In the genomic region with DNA sequence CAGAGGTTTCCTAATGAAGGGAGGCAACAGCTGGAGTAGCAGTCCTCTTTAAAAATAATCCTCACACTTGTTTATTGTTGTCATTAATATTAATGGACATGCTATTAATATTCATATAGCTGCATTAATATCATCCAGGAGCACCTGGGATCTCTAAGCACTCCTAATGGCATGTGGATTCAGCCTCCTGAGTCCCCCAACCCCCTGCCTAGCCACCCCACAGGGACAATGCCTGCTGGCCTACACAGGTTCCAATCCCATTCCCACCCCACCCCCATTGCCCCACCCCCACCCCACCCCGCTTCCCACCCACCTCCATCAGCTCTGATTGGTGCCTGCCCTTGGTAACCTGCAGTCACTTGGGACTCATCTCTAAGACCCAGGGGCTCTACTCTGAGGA, we compare ENCODE assay signal across 35 mouse cellular contexts. TPM values are rescaled to one million over a fixed set of nuclear protein-coding genes. Genes with fewer than 3 reads are reported as not detected.
DNase-seq lines count a peak whose midpoint lies in the region; ATAC-seq lines count a peak whose summit lies in the region.
"Had no signal": no experiment of that assay in that cellular context is flagged by ENCODE, and none has a peak within 500 bp of the region (broad histone marks: within the 10 kb centered on the region; RNA-seq: fewer than 3 reads in every experiment).

No protein-coding gene starts in this region.

- no peak overlapping the region for H3K4me3 ChIP-seq in hindbrain, embryonic 13.5 days
- no peak overlapping the region for H3K4me3 ChIP-seq in hindbrain, embryonic 14.5 days (replicated peaks; ENCODE audit: low read length)
- H3K4me3 ChIP-seq in midbrain, embryonic 12.5 days, result no peak overlapping the region
- H3K4me3 ChIP-seq in midbrain, embryonic 10.5 days, result no peak overlapping the region
- no peak overlapping the region for H3K4me3 ChIP-seq in midbrain, embryonic 14.5 days (replicated peaks; ENCODE audit: low read depth, low read length)
- H3K4me3 ChIP-seq in midbrain, embryonic 16.5 days (ENCODE audit: low read depth, low read length), result no peak overlapping the region
- H3K4me3 ChIP-seq: embryonic facial prominence, embryonic 10.5 days; embryonic facial prominence, embryonic 13.5 days; erythroblast, embryonic 14.5 days; forebrain, embryonic 12.5 days; heart, adult 2 months had no signal

- ATAC-seq in hindbrain, embryonic 13.5 days (ENCODE audit: low FRiP score), result no peak
- no peak for ATAC-seq in hindbrain, embryonic 14.5 days (ENCODE audit: low FRiP score)
- peak; percentile 20; the same call in 1 of the 2 replicates for ATAC-seq in midbrain, embryonic 12.5 days (ENCODE audit: low FRiP score, low read depth)
- peak; percentile 50; the same call in 1 of the 2 replicates for ATAC-seq in midbrain, embryonic 14.5 days (ENCODE audit: low FRiP score, low TSS enrichment)
- ATAC-seq in midbrain, embryonic 16.5 days, result no peak
- no peak for ATAC-seq in megakaryocyte progenitor cell, adult 5-6 weeks (replicated peaks; ENCODE audit: poor library complexity)
- ATAC-seq: CD4-positive, CD25-positive, alpha-beta regulatory T cell, adult 4 months; forebrain, embryonic 16.5 days had no signal

- 43% methylated on average over 1 of the region's 1 CpGs for WGBS in hindbrain, embryonic 13.5 days
- WGBS in hindbrain, embryonic 14.5 days, result 62% methylated on average over 1 of the region's 1 CpGs
- WGBS in midbrain, embryonic 12.5 days, result 100% methylated on average over 1 of the region's 1 CpGs
- WGBS in midbrain, embryonic 10.5 days, result 33% methylated on average over 1 of the region's 1 CpGs
- WGBS in midbrain, embryonic 14.5 days, result 33% methylated on average over 1 of the region's 1 CpGs
- WGBS in midbrain, embryonic 16.5 days, result 44% methylated on average over 1 of the region's 1 CpGs

- H3K27me3 ChIP-seq in hindbrain, embryonic 13.5 days, result 0 out of 2 replicates have a peak, but pooled peaks cover 13% of the 10 kb centered on the region
- H3K27me3 ChIP-seq in hindbrain, embryonic 14.5 days (ENCODE audit: control insufficient read depth, insufficient read depth, low read length), result peaks cover 4% of the 10 kb centered on the region; the same call in 1 of the 2 replicates
- 0 out of 2 replicates have a peak, but pooled peaks cover 12% of the 10 kb centered on the region for H3K27me3 ChIP-seq in midbrain, embryonic 12.5 days
- H3K27me3 ChIP-seq in midbrain, embryonic 10.5 days (ENCODE audit: low read depth, poor library complexity, severe bottlenecking), result peaks cover 44% of the 10 kb centered on the region
- H3K27me3 ChIP-seq in midbrain, embryonic 14.5 days (ENCODE audit: control insufficient read depth, insufficient read depth, low read length), result no peaks in the 10 kb centered on the region
- no peaks in the 10 kb centered on the region for H3K27me3 ChIP-seq in midbrain, embryonic 16.5 days (ENCODE audit: control insufficient read depth, insufficient read depth, low read depth, low read length)

- peak overlapping the region; percentile 67 for H3K27ac ChIP-seq in hindbrain, embryonic 13.5 days
- H3K27ac ChIP-seq in hindbrain, embryonic 14.5 days, result no peak overlapping the region
- H3K27ac ChIP-seq in midbrain, embryonic 12.5 days (replicated peaks), result 0 out of 2 replicates have a peak overlapping the region, but pooled peaks have one; percentile 64
- no peak overlapping the region for H3K27ac ChIP-seq in midbrain, embryonic 10.5 days (replicated peaks)
- peak overlapping the region; percentile 76; the same call in 1 of the 2 replicates for H3K27ac ChIP-seq in midbrain, embryonic 14.5 days (replicated peaks; ENCODE audit: low read depth, low read length)
- peak overlapping the region; percentile 60; the same call in 1 of the 2 replicates for H3K27ac ChIP-seq in midbrain, embryonic 16.5 days (ENCODE audit: low read length)
- H3K27ac ChIP-seq: embryonic facial prominence, embryonic 10.5 days; embryonic facial prominence, embryonic 13.5 days; heart, adult 2 months had no signal

- no peak for DNase-seq in hindbrain, embryonic 14.5 days (ENCODE audit: low spot score)
- DNase-seq in midbrain, embryonic 10.5 days (ENCODE audit: low spot score), result no peak
- DNase-seq in midbrain, embryonic 14.5 days, result no peak
- no peak for DNase-seq in urinary bladder, postnatal 36 days (ENCODE audit: low spot score in 2 of 2)
- DNase-seq: adrenal gland, adult 2 months; adrenal gland, postnatal 14 days; cerebellum, adult 11 months; cerebellum, adult 2 months; cerebellum, adult 9-11 months; cerebellum, postnatal 25 days; embryo, embryonic 11 days; gastrocnemius, postnatal 10 days; gastrocnemius, postnatal 36 days; heart, adult 2 months had no signal

- no peaks in the 10 kb centered on the region for H3K9me3 ChIP-seq in hindbrain, embryonic 13.5 days
- no peaks in the 10 kb centered on the region for H3K9me3 ChIP-seq in hindbrain, embryonic 14.5 days (ENCODE audit: control insufficient read depth, low read length)
- H3K9me3 ChIP-seq in midbrain, embryonic 12.5 days, result no peaks in the 10 kb centered on the region
- H3K9me3 ChIP-seq in midbrain, embryonic 10.5 days (replicated peaks), result no peaks in the 10 kb centered on the region
- no peaks in the 10 kb centered on the region for H3K9me3 ChIP-seq in midbrain, embryonic 14.5 days (ENCODE audit: control insufficient read depth, low read length)
- H3K9me3 ChIP-seq in midbrain, embryonic 16.5 days (replicated peaks; ENCODE audit: control insufficient read depth, low read length, poor library complexity, severe bottlenecking), result no peaks in the 10 kb centered on the region
- H3K9me3 ChIP-seq: embryonic facial prominence, embryonic 10.5 days; embryonic facial prominence, embryonic 13.5 days; forebrain, embryonic 12.5 days had no signal

- H3K4me1 ChIP-seq in hindbrain, embryonic 13.5 days (replicated peaks), result peaks cover 51% of the 10 kb centered on the region
- peaks cover 10% of the 10 kb centered on the region; the same call in 1 of the 2 replicates for H3K4me1 ChIP-seq in hindbrain, embryonic 14.5 days (replicated peaks; ENCODE audit: control insufficient read depth, insufficient read depth, low read length)
- H3K4me1 ChIP-seq in midbrain, embryonic 12.5 days, result peaks cover 36% of the 10 kb centered on the region
- peaks cover 70% of the 10 kb centered on the region for H3K4me1 ChIP-seq in midbrain, embryonic 10.5 days
- peaks cover 28% of the 10 kb centered on the region for H3K4me1 ChIP-seq in midbrain, embryonic 14.5 days (ENCODE audit: control insufficient read depth, insufficient read depth, low read length)
- peaks cover 23% of the 10 kb centered on the region for H3K4me1 ChIP-seq in midbrain, embryonic 16.5 days (ENCODE audit: control insufficient read depth, insufficient read depth, low read length)

- H3K36me3 ChIP-seq in hindbrain, embryonic 13.5 days, result no peaks in the 10 kb centered on the region
- no peaks in the 10 kb centered on the region for H3K36me3 ChIP-seq in hindbrain, embryonic 14.5 days (replicated peaks; ENCODE audit: control insufficient read depth, insufficient read depth)
- H3K36me3 ChIP-seq in midbrain, embryonic 12.5 days, result no peaks in the 10 kb centered on the region
- H3K36me3 ChIP-seq in midbrain, embryonic 10.5 days, result no peaks in the 10 kb centered on the region
- no peaks in the 10 kb centered on the region for H3K36me3 ChIP-seq in midbrain, embryonic 14.5 days (ENCODE audit: control insufficient read depth, insufficient read depth, low read length)
- no peaks in the 10 kb centered on the region for H3K36me3 ChIP-seq in midbrain, embryonic 16.5 days (ENCODE audit: control insufficient read depth, insufficient read depth, low read length)
- H3K36me3 ChIP-seq: embryonic facial prominence, embryonic 10.5 days; embryonic facial prominence, embryonic 13.5 days; forebrain, embryonic 12.5 days had no signal

- H3K4me2 ChIP-seq in hindbrain, embryonic 13.5 days, result no peak overlapping the region
- H3K4me2 ChIP-seq in hindbrain, embryonic 14.5 days (replicated peaks), result no peak overlapping the region
- no peak overlapping the region for H3K4me2 ChIP-seq in midbrain, embryonic 12.5 days (replicated peaks)
- no peak overlapping the region for H3K4me2 ChIP-seq in midbrain, embryonic 14.5 days (ENCODE audit: low read length)
- no peak overlapping the region for H3K4me2 ChIP-seq in midbrain, embryonic 16.5 days (ENCODE audit: low read length)
- H3K4me2 ChIP-seq: embryonic facial prominence, embryonic 13.5 days; forebrain, embryonic 12.5 days; heart, embryonic 11.5 days had no signal

- H3K9ac ChIP-seq in hindbrain, embryonic 13.5 days, result no peak overlapping the region
- no peak overlapping the region for H3K9ac ChIP-seq in hindbrain, embryonic 14.5 days
- H3K9ac ChIP-seq in midbrain, embryonic 12.5 days (replicated peaks), result no peak overlapping the region
- no peak overlapping the region for H3K9ac ChIP-seq in midbrain, embryonic 14.5 days (replicated peaks; ENCODE audit: low read length)
- no peak overlapping the region for H3K9ac ChIP-seq in midbrain, embryonic 16.5 days (ENCODE audit: low read depth, low read length)
- H3K9ac ChIP-seq: embryonic facial prominence, embryonic 13.5 days; forebrain, embryonic 12.5 days had no signal

RNA-seq across cellular contexts. Expression of a gene that starts 6.0 kb away (rescaled TPM):
- polyA plus RNA-seq in hindbrain, embryonic 13.5 days (2015; fragmentation: Nextera tagmentation; extraction: Ambion mirVana), result 1.00 TPM in 1 of 2 replicates, not detected in the other
- polyA plus RNA-seq in hindbrain, embryonic 14.5 days (2014; fragmentation: Nextera tagmentation; extraction: Ambion mirVana), result not detected in 2 replicates
- 1.1 and 1.6 TPM in 2 replicates for polyA plus RNA-seq in midbrain, embryonic 12.5 days (2016; fragmentation: Nextera tagmentation; extraction: Ambion mirVana)
- 0.73 and 1.9 TPM in 2 replicates for polyA plus RNA-seq in midbrain, embryonic 10.5 days (2016; fragmentation: Nextera tagmentation; extraction: Ambion mirVana)
- polyA plus RNA-seq in midbrain, embryonic 14.5 days (2014; fragmentation: Nextera tagmentation; extraction: Ambion mirVana), result 0.61 and 0.84 TPM in 2 replicates
- 1.1 and 1.5 TPM in 2 replicates for polyA plus RNA-seq in midbrain, embryonic 16.5 days (2015; fragmentation: Nextera tagmentation; extraction: Ambion mirVana)
- total RNA-seq in megakaryocyte progenitor cell, adult 5-6 weeks (2015), result not detected in 2 replicates
- not detected in 2 replicates for total RNA-seq in megakaryocyte progenitor cell, adult 5-6 weeks (2017)
- total RNA-seq: adrenal gland, adult 2 months; adrenal gland, postnatal 14 days; adrenal gland, postnatal 4 days; common myeloid progenitor, adult 5-6 weeks; gastrocnemius, adult 18-20 months; gastrocnemius, postnatal 10 days; gastrocnemius, postnatal 36 days; granulocyte monocyte progenitor cell, adult 5-6 weeks; heart, adult 2 months; heart, postnatal 25 days; hematopoietic stem cell, adult 5-6 weeks; MEL had no signal
- polyA plus RNA-seq: adrenal gland, adult 2 months; C2C12; CD4-positive, CD25-positive, alpha-beta regulatory T cell, adult 4 months; cerebellum, adult 2 months; embryonic facial prominence, embryonic 13.5 days; erythroblast, embryonic 14.5 days; heart, adult 2 months; heart, embryonic 11.5 days; heart, embryonic 14.5 days; heart, postnatal 0 days had no signal

RNA-seq across cellular contexts. Expression of a gene that starts 40.0 kb away (rescaled TPM):
- 9.5 and 11.4 TPM in 2 replicates for polyA plus RNA-seq in hindbrain, embryonic 13.5 days (2015; fragmentation: Nextera tagmentation; extraction: Ambion mirVana)
- 9.6 and 11.2 TPM in 2 replicates for polyA plus RNA-seq in hindbrain, embryonic 14.5 days (2014; fragmentation: Nextera tagmentation; extraction: Ambion mirVana)
- polyA plus RNA-seq in midbrain, embryonic 12.5 days (2016; fragmentation: Nextera tagmentation; extraction: Ambion mirVana), result 26.2 and 30.5 TPM in 2 replicates
- polyA plus RNA-seq in midbrain, embryonic 10.5 days (2016; fragmentation: Nextera tagmentation; extraction: Ambion mirVana), result 13.8 and 18.2 TPM in 2 replicates
- 21.7 and 22.6 TPM in 2 replicates for polyA plus RNA-seq in midbrain, embryonic 14.5 days (2014; fragmentation: Nextera tagmentation; extraction: Ambion mirVana)
- polyA plus RNA-seq in midbrain, embryonic 16.5 days (2015; fragmentation: Nextera tagmentation; extraction: Ambion mirVana), result 12.3 and 14.4 TPM in 2 replicates
- 0.05 TPM in 1 of 2 replicates, not detected in the other for total RNA-seq in megakaryocyte progenitor cell, adult 5-6 weeks (2015)
- total RNA-seq in megakaryocyte progenitor cell, adult 5-6 weeks (2017), result not detected in 2 replicates
- total RNA-seq: common myeloid progenitor, adult 5-6 weeks; granulocyte monocyte progenitor cell, adult 5-6 weeks; hematopoietic stem cell, adult 5-6 weeks; MEL had no signal
- polyA plus RNA-seq: CD4-positive, CD25-positive, alpha-beta regulatory T cell, adult 4 months had no signal

Comparison
In these comparisons a context has a peak if more than half of its experiments do, and no peak if none do; other contexts are left out.
1. ATAC-seq: peak in midbrain, embryonic 12.5 days (single experiment) and midbrain, embryonic 14.5 days (single experiment); none in hindbrain, embryonic 13.5 days (single experiment), hindbrain, embryonic 14.5 days (single experiment), midbrain, embryonic 16.5 days (single experiment) and megakaryocyte progenitor cell, adult 5-6 weeks (single experiment).
2. H3K27ac ChIP-seq: peak in hindbrain, embryonic 13.5 days (single experiment), midbrain, embryonic 12.5 days (single experiment), midbrain, embryonic 14.5 days (single experiment) and midbrain, embryonic 16.5 days (single experiment); none in hindbrain, embryonic 14.5 days (single experiment) and midbrain, embryonic 10.5 days (single experiment).